Mouse (Mus musculus) erythroblast, embryonic 14.5 days (primary cell): ENCODE measurements around the gene Csnk1g1.

Source experiments
- GATA1 ChIP-seq: IDR thresholded peaks from 2 replicates; pipeline ENCODE4 v1.6.1; 2012; ENCODE audit warnings: low read length, inconsistent platforms, mixed read lengths
- TAL1 ChIP-seq: IDR thresholded peaks from 3 replicates; pipeline ENCODE4 v1.6.1; 2012; ENCODE audit warnings: low read length, inconsistent platforms, mixed read lengths

DNA sequence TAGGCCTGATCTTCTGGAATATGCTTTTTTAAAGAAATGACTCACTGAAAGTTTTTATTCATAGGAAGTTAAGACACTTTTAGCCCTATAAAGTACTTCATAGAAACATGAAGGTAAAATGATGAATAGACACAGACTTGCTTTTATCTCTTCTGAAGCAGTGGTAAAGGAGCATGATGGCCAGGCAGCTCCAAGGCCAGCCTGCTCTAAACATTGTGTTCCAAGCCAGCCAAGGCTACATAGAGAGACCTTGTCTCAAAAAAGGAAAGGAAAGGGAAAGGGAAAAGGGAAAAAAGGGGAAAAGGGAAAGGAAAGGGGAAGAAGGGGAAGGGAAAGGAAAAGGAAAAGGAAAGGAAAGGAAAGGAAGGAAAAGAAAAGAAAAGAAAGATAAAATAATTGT, 111.9 kb downstream of the Csnk1g1 start:
- TF ChIP-seq GATA1 = no peak
- no peak for TF ChIP-seq TAL1
